Mouse (Mus musculus) erythroblast, embryonic 14.5 days (primary cell): ENCODE results near the gene Spon1.

Source experiments
- GATA1 ChIP-seq: IDR thresholded peaks from 2 replicates; pipeline ENCODE4 v1.6.1; 2012; ENCODE audit warnings: low read length, inconsistent platforms, mixed read lengths
- TAL1 ChIP-seq: IDR thresholded peaks from 3 replicates; pipeline ENCODE4 v1.6.1; 2012; ENCODE audit warnings: low read length, inconsistent platforms, mixed read lengths

DNA sequence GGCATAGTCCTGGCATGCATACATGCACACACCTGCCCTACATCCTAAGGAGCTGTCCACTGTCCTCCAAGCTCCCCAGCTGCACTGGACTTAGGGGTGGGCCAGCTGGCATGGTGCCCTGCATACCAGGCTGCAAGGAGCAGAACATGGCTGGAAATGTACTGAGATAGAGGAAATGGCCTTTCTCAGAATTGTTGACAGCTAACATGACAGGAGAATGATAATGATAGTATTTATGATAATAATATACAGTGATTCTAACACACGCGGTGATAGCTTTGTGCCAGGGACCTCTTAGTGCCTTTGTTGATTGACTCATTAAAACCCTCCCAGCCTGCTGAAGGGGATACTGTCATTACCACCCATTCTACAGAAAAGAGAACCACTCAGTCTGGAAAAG is 54.4 kb downstream of the Spon1 start:
- TF ChIP-seq TAL1 (no peak), GATA1 (no peak)
